12 mouse cellular contexts compared by ENCODE assay signal in genomic region chr8:83079534-83079844, GRCm38 (mm10).
"Had no signal": no experiment of that assay in that cellular context is flagged by ENCODE, and none has a peak within 500 bp of the region (broad histone marks: within the 10 kb centered on the region; RNA-seq: fewer than 3 reads in every experiment).

No protein-coding gene starts in this region.

- H3K9ac ChIP-seq: liver, embryonic 13.5 days; liver, postnatal 0 days; lung, embryonic 15.5 days; midbrain, embryonic 12.5 days had no signal

- H3K4me3 ChIP-seq: liver, embryonic 13.5 days; lung, embryonic 15.5 days; megakaryocyte, embryonic 14.5 days; midbrain, embryonic 12.5 days had no signal

- H3K4me1 ChIP-seq: liver, embryonic 13.5 days; lung, embryonic 15.5 days; midbrain, embryonic 12.5 days had no signal

- ATAC-seq: inflammation-experienced regulatory T-cells, adult 6 months; liver, postnatal 0 days had no signal

- H3K27me3 ChIP-seq: liver, embryonic 13.5 days; lung, embryonic 15.5 days; midbrain, embryonic 12.5 days had no signal

- DNase-seq: kidney, adult 18-20 months; left cerebral cortex, postnatal 4 days; liver; liver, embryonic 13.5 days; liver, postnatal 0 days; lung, postnatal 14 days; thymus, postnatal 4 days had no signal

- H3K36me3 ChIP-seq: liver, embryonic 13.5 days; lung, embryonic 15.5 days; midbrain, embryonic 12.5 days had no signal

- H3K4me2 ChIP-seq: liver, embryonic 13.5 days; lung, embryonic 15.5 days; midbrain, embryonic 12.5 days had no signal

- H3K27ac ChIP-seq: liver, embryonic 13.5 days; lung, embryonic 15.5 days; midbrain, embryonic 12.5 days; stomach, postnatal 0 days had no signal

- H3K9me3 ChIP-seq: liver, embryonic 13.5 days; lung, embryonic 15.5 days; megakaryocyte, embryonic 14.5 days; midbrain, embryonic 12.5 days had no signal
